Mouse (Mus musculus): ENCODE results near the gene Erg28. TPM values are rescaled to one million over a fixed set of nuclear protein-coding genes. Genes with fewer than 3 reads are reported as not detected.

Gene Erg28
- polyA plus RNA-seq, 1 experiment from 2014 or later, result 114 TPM

DNA sequence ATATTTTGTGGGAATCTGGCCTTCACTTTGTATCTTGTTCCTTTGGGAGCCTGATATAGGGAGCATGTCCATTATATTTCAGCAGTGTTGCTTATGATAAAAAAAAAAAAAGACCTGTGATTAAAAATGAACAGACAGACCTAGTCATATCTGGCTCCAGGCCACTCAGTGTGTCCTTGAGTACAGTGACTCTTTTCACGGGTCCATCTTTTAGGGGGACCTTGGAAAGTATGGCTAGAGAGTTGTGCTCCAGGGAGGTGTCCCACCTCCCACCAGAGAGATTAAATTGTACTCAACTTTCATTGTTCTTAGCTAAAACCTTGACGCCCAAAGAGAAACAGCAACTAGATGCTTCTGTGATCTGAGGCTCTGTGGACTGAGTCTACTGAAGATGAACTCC lies 30.3 kb downstream of the Erg28 start:
- no peaks in the 10 kb centered on the region for H3K27me3 ChIP-seq (replicated peaks; ENCODE audit: control insufficient read depth, insufficient read depth, low read length)
- ATAC-seq, result no peak
- no peak overlapping the region for H3K27ac ChIP-seq (ENCODE audit: low read depth, low read length)
- no peak overlapping the region for H3K9ac ChIP-seq (ENCODE audit: low read depth, low read length)
- 83% methylated on average over 2 of the region's 2 CpGs for whole genome bisulfite sequencing
- H3K4me3 ChIP-seq (ENCODE audit: low read length), result no peak overlapping the region
- no peaks in the 10 kb centered on the region for H3K9me3 ChIP-seq (ENCODE audit: control insufficient read depth, low read length)
- no peaks in the 10 kb centered on the region for H3K4me1 ChIP-seq (ENCODE audit: control insufficient read depth, insufficient read depth, low read depth, low read length)
- no peak overlapping the region for H3K4me2 ChIP-seq (ENCODE audit: low read length)
- H3K36me3 ChIP-seq (ENCODE audit: control insufficient read depth, insufficient read depth, low read length), result no peaks in the 10 kb centered on the region

- ATAC-seq, result peak; percentile 45; the same call in 1 of the 2 replicates
- 61% methylated on average over 6 of the region's 6 CpGs for WGBS
Measured at GRCm38 (mm10) chr12:85792821-85793346, 31.5 kb downstream of the Erg28 start.

DNA sequence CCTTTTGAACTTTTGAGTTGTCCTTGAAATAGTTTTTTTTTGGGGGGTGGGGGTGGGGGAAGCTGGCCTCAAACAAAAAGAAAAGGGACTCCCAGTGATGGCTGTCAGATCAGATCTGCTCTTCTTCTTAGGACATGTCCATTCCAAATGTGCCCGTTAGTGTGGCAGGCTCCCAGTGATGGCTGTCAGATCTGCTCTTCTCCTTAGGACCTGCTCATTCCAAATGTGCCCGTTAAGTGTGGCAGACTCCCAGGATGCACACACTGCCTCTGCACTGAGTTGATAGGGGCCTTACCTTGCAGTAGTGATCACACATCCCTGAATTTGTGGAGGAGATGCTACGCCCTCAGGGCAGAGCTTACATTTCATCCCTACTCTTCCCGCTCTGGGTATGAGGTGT lies 32.2 kb downstream of the Erg28 start:
- no peak overlapping the region for H3K4me3 ChIP-seq (ENCODE audit: low read length)
- no peak for ATAC-seq
- 82% methylated on average over 4 of the region's 4 CpGs for WGBS

More at GRCm38 (mm10) chr12:85792821-85793346, 31.5 kb downstream of the Erg28 start:
- Histone ChIP-seq H3K4me3 (ENCODE audit: low read length) (no peak overlapping the region), H3K4me1 (ENCODE audit: control insufficient read depth, insufficient read depth, low read depth, low read length) (no peaks in the 10 kb centered on the region), H3K36me3 (ENCODE audit: control insufficient read depth, insufficient read depth, low read length) (no peaks in the 10 kb centered on the region), H3K27me3 (replicated peaks; ENCODE audit: control insufficient read depth, insufficient read depth, low read length) (no peaks in the 10 kb centered on the region), H3K9ac (ENCODE audit: low read depth, low read length) (no peak overlapping the region), H3K4me2 (ENCODE audit: low read length) (no peak overlapping the region), H3K27ac (ENCODE audit: low read depth, low read length) (no peak overlapping the region), H3K9me3 (ENCODE audit: control insufficient read depth, low read length) (no peaks in the 10 kb centered on the region)

DNA sequence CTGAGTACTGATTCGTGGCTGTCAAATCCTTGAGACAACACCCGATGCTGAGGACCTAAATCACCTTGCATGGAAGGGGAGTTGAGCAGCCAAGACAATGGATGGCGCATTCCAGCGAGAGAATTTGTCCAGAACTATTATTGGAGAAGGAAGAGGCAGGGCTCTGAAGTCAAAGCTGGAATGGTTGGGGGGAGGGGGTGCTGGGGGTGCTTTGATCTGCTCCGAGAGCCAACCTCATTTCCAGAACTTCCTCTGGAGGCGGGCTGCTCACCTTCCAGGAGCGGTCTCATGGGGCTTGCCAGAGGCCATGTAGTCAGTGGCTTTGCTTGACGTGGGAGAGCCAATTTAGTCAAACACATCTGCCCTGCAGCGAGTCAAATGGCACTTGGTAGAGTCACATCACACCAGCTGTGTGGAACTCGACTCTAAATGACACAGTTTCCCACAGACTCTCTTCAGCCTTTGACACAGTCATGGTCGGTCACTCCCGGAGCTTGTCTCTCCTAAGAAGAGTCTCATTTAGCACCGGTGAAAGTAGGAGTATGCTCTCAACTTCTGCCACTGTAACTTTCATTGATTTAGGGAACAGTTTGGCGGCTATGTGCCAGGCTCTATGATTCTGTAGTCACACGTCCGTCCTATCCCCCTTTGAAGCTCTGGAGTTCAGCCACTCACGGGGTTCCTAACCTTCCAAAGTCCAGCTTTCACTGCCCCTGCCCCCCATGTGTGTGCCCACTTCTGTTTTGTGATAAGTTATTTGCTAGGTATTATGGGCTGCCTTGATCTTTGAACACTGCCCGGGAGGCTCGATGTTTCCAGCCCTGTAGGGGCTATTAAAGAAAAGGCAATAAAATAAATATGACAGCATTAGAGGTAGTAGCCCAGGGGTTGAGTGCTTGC lies 39.2 kb downstream of the Erg28 start:
- Histone ChIP-seq H3K9ac (ENCODE audit: low read depth, low read length) (no peak overlapping the region), H3K4me3 (ENCODE audit: low read length) (no peak overlapping the region), H3K27ac (ENCODE audit: low read depth, low read length) (no peak overlapping the region), H3K27me3 (replicated peaks; ENCODE audit: control insufficient read depth, insufficient read depth, low read length) (no peaks in the 10 kb centered on the region), H3K4me1 (ENCODE audit: control insufficient read depth, insufficient read depth, low read depth, low read length) (no peaks in the 10 kb centered on the region), H3K36me3 (ENCODE audit: control insufficient read depth, insufficient read depth, low read length) (no peaks in the 10 kb centered on the region), H3K4me2 (ENCODE audit: low read length) (no peak overlapping the region), H3K9me3 (ENCODE audit: control insufficient read depth, low read length) (no peaks in the 10 kb centered on the region)
- no peak for ATAC-seq
- WGBS, result 70% methylated on average over 19 of the region's 19 CpGs

More for the DNA sequence above, 32.2 kb downstream of the Erg28 start:
- H3K9ac ChIP-seq (ENCODE audit: low read depth, low read length), result no peak overlapping the region
- no peak overlapping the region for H3K27ac ChIP-seq (ENCODE audit: low read depth, low read length)
- H3K36me3 ChIP-seq (ENCODE audit: control insufficient read depth, insufficient read depth, low read length), result no peaks in the 10 kb centered on the region
- no peaks in the 10 kb centered on the region for H3K27me3 ChIP-seq (replicated peaks; ENCODE audit: control insufficient read depth, insufficient read depth, low read length)
- H3K4me1 ChIP-seq (ENCODE audit: control insufficient read depth, insufficient read depth, low read depth, low read length), result no peaks in the 10 kb centered on the region
- H3K4me2 ChIP-seq (ENCODE audit: low read length), result no peak overlapping the region
- H3K9me3 ChIP-seq (ENCODE audit: control insufficient read depth, low read length), result no peaks in the 10 kb centered on the region

GRCm38 (mm10) chr12:85781606-85782005 lies 42.7 kb downstream of the Erg28 start:
- Histone ChIP-seq H3K4me2 (ENCODE audit: low read length) (no peak overlapping the region), H3K36me3 (ENCODE audit: control insufficient read depth, insufficient read depth, low read length) (no peaks in the 10 kb centered on the region), H3K27me3 (replicated peaks; ENCODE audit: control insufficient read depth, insufficient read depth, low read length) (no peaks in the 10 kb centered on the region), H3K9me3 (ENCODE audit: control insufficient read depth, low read length) (no peaks in the 10 kb centered on the region), H3K9ac (ENCODE audit: low read depth, low read length) (no peak overlapping the region), H3K27ac (ENCODE audit: low read depth, low read length) (no peak overlapping the region), H3K4me3 (ENCODE audit: low read length) (no peak overlapping the region), H3K4me1 (ENCODE audit: control insufficient read depth, insufficient read depth, low read depth, low read length) (no peaks in the 10 kb centered on the region)
- WGBS, result 88% methylated on average over 3 of the region's 3 CpGs
- no peak for ATAC-seq

- no peaks in the 10 kb centered on the region for H3K27me3 ChIP-seq (replicated peaks; ENCODE audit: control insufficient read depth, insufficient read depth, low read length)
- ATAC-seq, result no peak
- no peaks in the 10 kb centered on the region for H3K36me3 ChIP-seq (ENCODE audit: control insufficient read depth, insufficient read depth, low read length)
- H3K9me3 ChIP-seq (ENCODE audit: control insufficient read depth, low read length), result no peaks in the 10 kb centered on the region
- 93% methylated on average over 5 of the region's 5 CpGs for WGBS
- H3K27ac ChIP-seq (ENCODE audit: low read depth, low read length), result no peak overlapping the region
- no peak overlapping the region for H3K4me3 ChIP-seq (ENCODE audit: low read length)
- no peak overlapping the region for H3K4me2 ChIP-seq (ENCODE audit: low read length)
- H3K9ac ChIP-seq (ENCODE audit: low read depth, low read length), result no peak overlapping the region
- H3K4me1 ChIP-seq (ENCODE audit: control insufficient read depth, insufficient read depth, low read depth, low read length), result no peaks in the 10 kb centered on the region
Measured at GRCm38 (mm10) chr12:85779707-85780106, 44.6 kb downstream of the Erg28 start.

GRCm38 (mm10) chr12:85778962-85779361 lies 45.4 kb downstream of the Erg28 start:
- H3K4me3 ChIP-seq (ENCODE audit: low read length), result no peak overlapping the region
- no peaks in the 10 kb centered on the region for H3K4me1 ChIP-seq (ENCODE audit: control insufficient read depth, insufficient read depth, low read depth, low read length)
- H3K9ac ChIP-seq (ENCODE audit: low read depth, low read length), result no peak overlapping the region
- no peaks in the 10 kb centered on the region for H3K27me3 ChIP-seq (replicated peaks; ENCODE audit: control insufficient read depth, insufficient read depth, low read length)
- H3K36me3 ChIP-seq (ENCODE audit: control insufficient read depth, insufficient read depth, low read length), result no peaks in the 10 kb centered on the region
- WGBS, result 83% methylated on average over 3 of the region's 3 CpGs
- H3K9me3 ChIP-seq (ENCODE audit: control insufficient read depth, low read length), result no peaks in the 10 kb centered on the region
- no peak overlapping the region for H3K27ac ChIP-seq (ENCODE audit: low read depth, low read length)
- ATAC-seq, result no peak
- no peak overlapping the region for H3K4me2 ChIP-seq (ENCODE audit: low read length)

- Histone ChIP-seq H3K4me1 (ENCODE audit: control insufficient read depth, insufficient read depth, low read depth, low read length) (no peaks in the 10 kb centered on the region), H3K9me3 (ENCODE audit: control insufficient read depth, low read length) (no peaks in the 10 kb centered on the region), H3K4me2 (ENCODE audit: low read length) (no peak overlapping the region), H3K9ac (ENCODE audit: low read depth, low read length) (no peak overlapping the region), H3K27ac (ENCODE audit: low read depth, low read length) (no peak overlapping the region), H3K36me3 (ENCODE audit: control insufficient read depth, insufficient read depth, low read length) (no peaks in the 10 kb centered on the region), H3K27me3 (replicated peaks; ENCODE audit: control insufficient read depth, insufficient read depth, low read length) (no peaks in the 10 kb centered on the region), H3K4me3 (ENCODE audit: low read length) (no peak overlapping the region)
- no peak for ATAC-seq
- whole genome bisulfite sequencing, result 71% methylated on average over 3 of the region's 3 CpGs
Measured at GRCm38 (mm10) chr12:85771356-85771755, 53.0 kb downstream of the Erg28 start.

- no peak overlapping the region for H3K4me3 ChIP-seq (ENCODE audit: low read length)
- no peak overlapping the region for H3K9ac ChIP-seq (ENCODE audit: low read depth, low read length)
- no peak for ATAC-seq
- no peaks in the 10 kb centered on the region for H3K9me3 ChIP-seq (ENCODE audit: control insufficient read depth, low read length)
- H3K27ac ChIP-seq (ENCODE audit: low read depth, low read length), result no peak overlapping the region
- H3K36me3 ChIP-seq (ENCODE audit: control insufficient read depth, insufficient read depth, low read length), result no peaks in the 10 kb centered on the region
- no peaks in the 10 kb centered on the region for H3K4me1 ChIP-seq (ENCODE audit: control insufficient read depth, insufficient read depth, low read depth, low read length)
- WGBS, result 43% methylated on average over 4 of the region's 4 CpGs
- no peaks in the 10 kb centered on the region for H3K27me3 ChIP-seq (replicated peaks; ENCODE audit: control insufficient read depth, insufficient read depth, low read length)
- no peak overlapping the region for H3K4me2 ChIP-seq (ENCODE audit: low read length)
Measured at GRCm38 (mm10) chr12:85767750-85768149, 56.6 kb downstream of the Erg28 start.
